Mouse (Mus musculus) testis, postnatal 10 days (tissue): ENCODE results near the gene Vmn2r89.
"Not testable (repeated sequence)": the region's sequence is repeated elsewhere in the genome, so short reads cannot be mapped to it uniquely, and the experiment has no call there.

Source experiments
- DNase-seq: peaks from one replicate; pipeline ENCODE4 v3.0.0; 2021; ENCODE audit warnings: low spot score

Vmn2r89 gene

GRCm38 (mm10) chr14:51451557-51451956, at the start of gene Vmn2r89:
Gene Vmn2r89, plus strand, starts transcription at chr14:51451857.
- DNase-seq = not testable (repeated sequence)

GRCm38 (mm10) chr14:51410520-51410919, 41.1 kb upstream of the Vmn2r89 start, which contains the start of gene Vmn2r88:
Gene Vmn2r88, plus strand, starts transcription at chr14:51410820.
- no peak for DNase-seq

- no peak for DNase-seq
These were observed 27.8 kb upstream of the Vmn2r89 start for GRCm38 (mm10) chr14:51423885-51424284.

DNA sequence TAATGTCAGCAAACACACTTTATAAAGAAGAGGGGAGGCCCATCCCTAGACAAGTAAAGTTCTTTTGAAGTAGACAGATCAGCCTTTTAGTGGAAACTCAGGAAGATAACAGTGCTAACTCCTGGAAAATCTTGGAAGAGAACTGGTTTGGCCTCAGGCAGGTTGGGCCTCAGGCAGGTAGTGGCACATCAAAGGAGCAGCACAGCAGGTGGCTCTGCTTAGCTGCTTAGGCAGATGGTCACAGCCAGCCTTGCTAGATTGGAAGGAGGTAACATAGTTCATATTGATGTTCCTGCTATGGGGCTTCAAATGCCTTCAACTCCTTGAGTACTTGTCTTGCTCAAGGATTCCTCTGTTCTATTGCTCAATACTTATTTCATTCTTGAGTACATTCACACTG, 21.5 kb upstream of the Vmn2r89 start:
- not testable (repeated sequence) for DNase-seq

DNA sequence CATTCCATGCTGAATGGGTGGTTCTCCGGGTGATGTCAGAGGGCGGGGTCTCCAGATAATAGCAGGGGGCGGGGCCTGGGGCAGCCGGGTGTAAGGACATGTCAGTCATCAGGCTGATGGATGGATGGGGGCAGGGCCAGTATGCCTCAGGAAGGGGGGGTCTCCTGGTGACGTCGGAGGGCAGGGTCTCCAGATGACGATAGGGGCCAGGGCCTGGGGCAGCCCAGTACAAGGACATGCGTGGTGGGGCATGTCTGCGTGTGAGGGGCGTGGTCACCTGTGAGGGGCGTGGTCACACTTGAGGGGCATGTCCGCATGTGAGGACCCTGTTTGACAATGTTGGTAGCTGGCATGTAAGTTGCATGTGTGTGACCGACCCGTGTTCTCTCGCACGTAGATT, 17.1 kb upstream of the Vmn2r89 start:
- peak; percentile 61 for DNase-seq

GRCm38 (mm10) chr14:51435020-51435419, 16.6 kb upstream of the Vmn2r89 start:
- no peak for DNase-seq

DNA sequence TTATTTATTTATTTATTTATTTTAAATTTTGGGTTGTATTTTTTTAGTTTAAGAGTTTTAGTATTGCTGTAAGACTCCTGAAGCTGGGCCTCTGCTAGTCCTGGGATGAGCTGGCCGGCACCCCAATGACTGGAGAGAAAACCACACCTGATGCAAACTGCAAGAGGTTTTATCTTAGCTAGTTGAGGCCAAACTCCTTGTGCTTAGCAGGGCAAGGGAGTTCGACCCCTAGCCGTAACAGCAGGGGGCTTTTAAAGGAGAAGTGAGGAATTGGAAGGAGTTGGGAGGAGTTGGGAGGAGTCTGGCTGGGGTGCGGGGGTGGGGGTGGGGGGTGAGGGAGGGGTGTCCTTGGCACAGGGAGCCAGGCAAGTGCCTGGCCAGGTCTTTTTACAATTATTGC, 12.7 kb upstream of the Vmn2r89 start:
- DNase-seq = no peak

DNA sequence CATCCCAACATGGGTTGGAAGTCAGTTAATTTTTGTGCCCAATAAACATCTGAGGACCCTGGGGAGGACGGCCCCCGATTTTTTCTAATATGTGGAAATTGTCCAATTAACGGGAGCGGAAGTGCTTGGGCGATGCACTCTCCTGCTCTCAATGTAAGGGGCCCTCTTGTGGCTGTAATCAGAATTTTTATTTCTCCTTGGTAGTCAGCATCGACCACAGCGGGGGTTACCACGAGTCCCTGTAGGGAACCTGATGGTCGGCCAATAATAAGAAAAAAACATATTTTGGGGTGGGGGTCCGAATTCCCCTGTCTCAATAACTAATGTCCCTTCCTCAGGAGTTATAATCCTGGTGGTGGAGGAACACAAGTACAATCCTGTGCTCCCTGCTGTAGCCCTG, 28.6 kb downstream of the Vmn2r89 start:
- DNase-seq = not testable (repeated sequence)

GRCm38 (mm10) chr14:51481332-51482015, 29.8 kb downstream of the Vmn2r89 start:
- not testable (repeated sequence) for DNase-seq

- no peak for DNase-seq
These were observed 30.5 kb downstream of the Vmn2r89 start for GRCm38 (mm10) chr14:51482051-51482715.

DNA sequence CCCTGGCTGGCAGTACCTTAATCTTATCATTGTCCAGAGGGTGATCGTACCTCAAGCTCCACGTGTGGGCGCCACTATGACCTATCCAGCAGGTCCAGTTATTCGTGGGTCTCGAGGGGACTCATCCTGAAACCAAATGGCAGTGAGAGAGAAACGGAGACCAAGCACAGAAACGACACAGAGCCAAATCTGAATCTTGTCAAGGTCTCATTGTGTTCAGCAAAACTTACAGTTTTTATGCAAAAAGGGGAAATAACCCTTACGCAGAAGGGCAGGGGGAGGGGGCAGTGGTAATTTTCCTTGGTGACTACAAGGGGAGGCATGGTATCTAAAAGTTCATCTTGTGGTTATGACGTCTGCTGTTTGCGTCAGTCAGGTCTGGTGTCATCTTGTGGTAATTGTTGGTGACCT, 31.3 kb downstream of the Vmn2r89 start:
- not testable (repeated sequence) for DNase-seq

- DNase-seq = no peak
These were observed 32.0 kb downstream of the Vmn2r89 start for GRCm38 (mm10) chr14:51483671-51484070.

DNA sequence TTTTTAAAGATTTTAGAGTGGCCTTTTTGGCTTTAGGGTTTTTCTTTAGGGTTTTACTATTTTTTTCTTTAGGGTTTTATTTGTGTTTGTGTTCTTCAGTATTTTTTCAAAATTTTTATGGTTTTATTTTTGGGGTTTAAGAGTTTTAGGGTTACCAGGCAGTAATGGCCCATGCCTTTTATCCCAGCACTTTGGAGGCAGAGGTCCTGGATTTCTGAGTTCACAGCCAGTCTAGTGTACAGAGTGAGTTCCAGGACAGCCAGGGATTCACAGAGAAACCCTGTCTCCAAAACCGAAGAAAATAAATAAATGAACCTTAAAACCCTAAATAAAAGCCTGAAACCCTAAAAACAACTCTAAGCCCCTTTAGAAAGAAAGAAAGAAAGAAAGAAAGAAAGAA, 34.5 kb downstream of the Vmn2r89 start:
- DNase-seq = no peak

DNA sequence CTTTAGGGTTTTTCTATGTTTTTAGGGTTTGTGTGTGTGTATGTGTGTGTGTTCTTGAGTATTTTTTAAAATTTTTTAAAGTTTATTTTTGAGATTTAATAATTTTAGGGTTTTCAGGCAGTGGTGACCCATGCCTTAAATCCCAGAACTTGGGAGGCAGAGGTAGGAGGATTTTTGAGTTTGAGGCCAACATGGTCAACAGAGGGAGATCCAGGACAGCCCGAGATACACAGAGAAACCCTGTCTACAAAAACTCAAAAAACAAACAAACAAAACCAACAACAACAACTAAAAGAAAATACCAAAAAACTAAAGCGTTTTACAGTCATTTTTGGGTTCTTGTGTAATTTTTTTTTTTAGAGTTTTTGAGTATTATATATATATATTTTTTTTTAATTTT, 44.1 kb downstream of the Vmn2r89 start:
- DNase-seq = no peak

- no peak for DNase-seq
These were observed 45.3 kb downstream of the Vmn2r89 start for GRCm38 (mm10) chr14:51496955-51497354.

DNA sequence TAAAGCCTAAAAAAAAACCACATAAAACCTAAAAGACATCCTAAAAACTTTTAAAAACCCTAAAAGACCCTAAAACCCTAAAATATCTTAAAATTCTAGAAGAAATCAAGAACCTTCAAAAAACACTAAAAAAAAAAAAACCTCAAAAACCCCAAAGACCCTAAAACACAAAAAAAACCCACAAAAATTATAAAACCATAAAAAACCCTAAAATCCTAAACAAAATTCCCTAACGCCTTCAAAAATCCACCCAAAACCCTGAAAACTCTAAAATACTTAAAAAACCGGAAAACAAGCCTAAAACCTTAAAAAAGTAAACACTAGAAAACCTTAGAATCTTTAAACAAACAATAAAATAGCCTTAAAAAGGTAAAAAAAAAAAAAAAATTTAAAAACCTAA, 46.3 kb downstream of the Vmn2r89 start:
- no peak for DNase-seq

- no peak for DNase-seq
These were observed 48.1 kb downstream of the Vmn2r89 start for GRCm38 (mm10) chr14:51499707-51500275.

DNA sequence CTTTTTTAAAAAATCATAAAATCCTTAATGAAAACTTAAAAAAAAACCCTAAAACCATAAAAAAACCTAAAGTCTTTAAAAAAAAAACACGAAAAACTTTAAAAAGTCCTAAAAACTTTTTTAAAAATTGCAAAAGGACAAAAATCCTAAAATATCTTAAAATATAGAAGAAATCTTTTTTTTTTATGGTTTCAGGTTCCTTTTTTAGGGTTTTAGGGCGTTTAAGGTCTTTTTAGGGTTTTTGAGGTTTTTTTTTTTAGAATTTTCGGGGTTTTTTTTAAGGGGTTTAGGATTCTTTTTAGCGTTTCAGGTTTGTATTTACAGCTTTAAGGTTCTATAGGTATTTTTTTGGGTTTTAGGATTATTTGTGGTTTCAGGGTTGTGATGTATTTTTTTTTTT, 48.8 kb downstream of the Vmn2r89 start:
- DNase-seq = no peak

- no peak for DNase-seq
These were observed 55.8 kb downstream of the Vmn2r89 start for GRCm38 (mm10) chr14:51507416-51507815.
